Mouse (Mus musculus): ENCODE data around the gene Trim3. TPM values are rescaled to one million over a fixed set of nuclear protein-coding genes. Genes with fewer than 3 reads are reported as not detected.

Gene Trim3
- polyA plus RNA-seq, 1 experiment from 2014 or later = 61.8 TPM

GRCm38 (mm10) chr7:105617810-105618209 is 15.6 kb downstream of the Trim3 start:
- peaks cover 50% of the 10 kb centered on the region for H3K36me3 ChIP-seq (ENCODE audit: control insufficient read depth, insufficient read depth, low read length)
- no peak overlapping the region for H3K4me2 ChIP-seq (ENCODE audit: low read depth, low read length)
- H3K27me3 ChIP-seq (ENCODE audit: control insufficient read depth, insufficient read depth, low read depth, low read length) = no peaks in the 10 kb centered on the region
- H3K4me3 ChIP-seq (ENCODE audit: low read length) = no peak overlapping the region
- H3K4me1 ChIP-seq (replicated peaks; ENCODE audit: control insufficient read depth, insufficient read depth, low read length) = peaks cover 19% of the 10 kb centered on the region
- H3K9me3 ChIP-seq (ENCODE audit: control insufficient read depth, low read length) = no peaks in the 10 kb centered on the region
- H3K9ac ChIP-seq (ENCODE audit: low read length) = no peak overlapping the region
- no peak overlapping the region for H3K27ac ChIP-seq (ENCODE audit: low read length)
- no peak for ATAC-seq (ENCODE audit: low read depth)
- WGBS = 94% methylated on average over 22 of the region's 22 CpGs

- Histone ChIP-seq H3K4me2 (ENCODE audit: low read depth, low read length) (no peak overlapping the region), H3K4me1 (replicated peaks; ENCODE audit: control insufficient read depth, insufficient read depth, low read length) (peaks cover 12% of the 10 kb centered on the region), H3K9me3 (ENCODE audit: control insufficient read depth, low read length) (no peaks in the 10 kb centered on the region), H3K4me3 (ENCODE audit: low read length) (no peak overlapping the region), H3K27me3 (ENCODE audit: control insufficient read depth, insufficient read depth, low read depth, low read length) (no peaks in the 10 kb centered on the region), H3K27ac (ENCODE audit: low read length) (no peak overlapping the region), H3K9ac (ENCODE audit: low read length) (no peak overlapping the region), H3K36me3 (ENCODE audit: control insufficient read depth, insufficient read depth, low read length) (peaks cover 62% of the 10 kb centered on the region)
- ATAC-seq (ENCODE audit: low read depth) = no peak
- 70% methylated on average over 6 of the region's 6 CpGs for WGBS
Measured at GRCm38 (mm10) chr7:105616561-105616960, 16.8 kb downstream of the Trim3 start.

GRCm38 (mm10) chr7:105615720-105616119 is 17.7 kb downstream of the Trim3 start:
- 60% methylated on average over 1 of the region's 1 CpGs for WGBS
- no peaks in the 10 kb centered on the region for H3K9me3 ChIP-seq (ENCODE audit: control insufficient read depth, low read length)
- H3K27me3 ChIP-seq (ENCODE audit: control insufficient read depth, insufficient read depth, low read depth, low read length) = no peaks in the 10 kb centered on the region
- no peak overlapping the region for H3K9ac ChIP-seq (ENCODE audit: low read length)
- no peak for ATAC-seq (ENCODE audit: low read depth)
- H3K27ac ChIP-seq (ENCODE audit: low read length) = no peak overlapping the region
- no peak overlapping the region for H3K4me2 ChIP-seq (ENCODE audit: low read depth, low read length)
- peaks cover 10% of the 10 kb centered on the region for H3K4me1 ChIP-seq (replicated peaks; ENCODE audit: control insufficient read depth, insufficient read depth, low read length)
- peaks cover 70% of the 10 kb centered on the region for H3K36me3 ChIP-seq (ENCODE audit: control insufficient read depth, insufficient read depth, low read length)
- H3K4me3 ChIP-seq (ENCODE audit: low read length) = no peak overlapping the region

- Histone ChIP-seq H3K9ac (ENCODE audit: low read length) (no peak overlapping the region), H3K4me3 (ENCODE audit: low read length) (no peak overlapping the region), H3K4me2 (ENCODE audit: low read depth, low read length) (no peak overlapping the region), H3K4me1 (replicated peaks; ENCODE audit: control insufficient read depth, insufficient read depth, low read length) (peaks cover 3% of the 10 kb centered on the region), H3K27me3 (ENCODE audit: control insufficient read depth, insufficient read depth, low read depth, low read length) (no peaks in the 10 kb centered on the region), H3K27ac (ENCODE audit: low read length) (no peak overlapping the region), H3K36me3 (ENCODE audit: control insufficient read depth, insufficient read depth, low read length) (peaks cover 82% of the 10 kb centered on the region), H3K9me3 (ENCODE audit: control insufficient read depth, low read length) (no peaks in the 10 kb centered on the region)
- WGBS = 83% methylated on average over 1 of the region's 1 CpGs
- no peak for ATAC-seq (ENCODE audit: low read depth)
Measured at GRCm38 (mm10) chr7:105614400-105614799, 19.0 kb downstream of the Trim3 start.

- no peak overlapping the region for H3K4me3 ChIP-seq (ENCODE audit: low read length)
- H3K4me1 ChIP-seq (replicated peaks; ENCODE audit: control insufficient read depth, insufficient read depth, low read length) = no peaks in the 10 kb centered on the region
- no peak overlapping the region for H3K9ac ChIP-seq (ENCODE audit: low read length)
- no peak overlapping the region for H3K4me2 ChIP-seq (ENCODE audit: low read depth, low read length)
- peaks cover 59% of the 10 kb centered on the region for H3K36me3 ChIP-seq (ENCODE audit: control insufficient read depth, insufficient read depth, low read length)
- ATAC-seq (ENCODE audit: low read depth) = no peak
- H3K27me3 ChIP-seq (ENCODE audit: control insufficient read depth, insufficient read depth, low read depth, low read length) = no peaks in the 10 kb centered on the region
- 88% methylated on average over 1 of the region's 1 CpGs for WGBS
- no peaks in the 10 kb centered on the region for H3K9me3 ChIP-seq (ENCODE audit: control insufficient read depth, low read length)
- no peak overlapping the region for H3K27ac ChIP-seq (ENCODE audit: low read length)
Measured at GRCm38 (mm10) chr7:105611767-105612166, 21.6 kb downstream of the Trim3 start.

GRCm38 (mm10) chr7:105608467-105608866 is 24.9 kb downstream of the Trim3 start:
- Histone ChIP-seq H3K9me3 (ENCODE audit: control insufficient read depth, low read length) (no peaks in the 10 kb centered on the region), H3K4me2 (ENCODE audit: low read depth, low read length) (no peak overlapping the region), H3K36me3 (ENCODE audit: control insufficient read depth, insufficient read depth, low read length) (peaks cover 36% of the 10 kb centered on the region), H3K4me1 (replicated peaks; ENCODE audit: control insufficient read depth, insufficient read depth, low read length) (no peaks in the 10 kb centered on the region), H3K27ac (ENCODE audit: low read length) (no peak overlapping the region), H3K27me3 (ENCODE audit: control insufficient read depth, insufficient read depth, low read depth, low read length) (no peaks in the 10 kb centered on the region), H3K4me3 (ENCODE audit: low read length) (no peak overlapping the region), H3K9ac (ENCODE audit: low read length) (no peak overlapping the region)
- ATAC-seq (ENCODE audit: low read depth) = no peak
- 76% methylated on average over 3 of the region's 3 CpGs for WGBS

- Histone ChIP-seq H3K9ac (ENCODE audit: low read length) (no peak overlapping the region), H3K27ac (ENCODE audit: low read length) (no peak overlapping the region), H3K9me3 (ENCODE audit: control insufficient read depth, low read length) (no peaks in the 10 kb centered on the region), H3K4me3 (ENCODE audit: low read length) (no peak overlapping the region), H3K36me3 (ENCODE audit: control insufficient read depth, insufficient read depth, low read length) (no peaks in the 10 kb centered on the region), H3K4me2 (ENCODE audit: low read depth, low read length) (no peak overlapping the region), H3K27me3 (ENCODE audit: control insufficient read depth, insufficient read depth, low read depth, low read length) (no peaks in the 10 kb centered on the region), H3K4me1 (replicated peaks; ENCODE audit: control insufficient read depth, insufficient read depth, low read length) (no peaks in the 10 kb centered on the region)
- 31% methylated on average over 9 of the region's 9 CpGs for WGBS
- ATAC-seq (ENCODE audit: low read depth) = peak; percentile 69
Measured at GRCm38 (mm10) chr7:105602860-105603623, 30.3 kb downstream of the Trim3 start.

- 31% methylated on average over 7 of the region's 7 CpGs for WGBS
- ATAC-seq (ENCODE audit: low read depth) = no peak
- no peak overlapping the region for H3K9ac ChIP-seq (ENCODE audit: low read length)
Measured at GRCm38 (mm10) chr7:105590097-105590496, 43.3 kb downstream of the Trim3 start.

GRCm38 (mm10) chr7:105588325-105588912 is 45.0 kb downstream of the Trim3 start:
- Histone ChIP-seq H3K9ac (ENCODE audit: low read length) (no peak overlapping the region; the same call in 1 of the 2 replicates), H3K27ac (ENCODE audit: low read length) (peak overlapping the region; percentile 34), H3K4me3 (ENCODE audit: low read length) (no peak overlapping the region), H3K36me3 (ENCODE audit: control insufficient read depth, insufficient read depth, low read length) (no peaks in the 10 kb centered on the region), H3K9me3 (ENCODE audit: control insufficient read depth, low read length) (no peaks in the 10 kb centered on the region), H3K4me2 (ENCODE audit: low read depth, low read length) (no peak overlapping the region), H3K27me3 (ENCODE audit: control insufficient read depth, insufficient read depth, low read depth, low read length) (no peaks in the 10 kb centered on the region), H3K4me1 (replicated peaks; ENCODE audit: control insufficient read depth, insufficient read depth, low read length) (no peaks in the 10 kb centered on the region)
- WGBS = 37% methylated on average over 9 of the region's 9 CpGs
- ATAC-seq (ENCODE audit: low read depth) = peak; percentile 80; the same call in 1 of the 2 replicates

More at GRCm38 (mm10) chr7:105590097-105590496, 43.3 kb downstream of the Trim3 start:
- H3K9me3 ChIP-seq (ENCODE audit: control insufficient read depth, low read length) = no peaks in the 10 kb centered on the region
- no peaks in the 10 kb centered on the region for H3K4me1 ChIP-seq (replicated peaks; ENCODE audit: control insufficient read depth, insufficient read depth, low read length)
- H3K36me3 ChIP-seq (ENCODE audit: control insufficient read depth, insufficient read depth, low read length) = no peaks in the 10 kb centered on the region
- no peak overlapping the region for H3K27ac ChIP-seq (ENCODE audit: low read length)
- no peak overlapping the region for H3K4me3 ChIP-seq (ENCODE audit: low read length)
- no peak overlapping the region for H3K4me2 ChIP-seq (ENCODE audit: low read depth, low read length)
- H3K27me3 ChIP-seq (ENCODE audit: control insufficient read depth, insufficient read depth, low read depth, low read length) = no peaks in the 10 kb centered on the region

All from lung, embryonic 16.5 days (tissue).